Mouse (Mus musculus) intestine, embryonic 16.5 days (tissue): ENCODE data around the gene Hdlbp. TPM values are rescaled to one million over a fixed set of nuclear protein-coding genes. Genes with fewer than 3 reads are reported as not detected.
"Not testable (repeated sequence)": the region's sequence is repeated elsewhere in the genome, so short reads cannot be mapped to it uniquely, and the experiment has no call there.

Experiments
- ATAC-seq: fragments of 200-750 bp; cut with Nextera tagmentation; 2 replicates; pipeline ENCODE4 v1.8.0; 2017; ENCODE audit warnings: moderate TSS enrichment, moderate library complexity
- H3K27ac ChIP-seq: fragments of 300-500 bp; sonication (generic); 2 replicates; pipeline ENCODE4 v1.5.1; 2014; ENCODE audit warnings: mild to moderate bottlenecking, low read length
- H3K27me3 ChIP-seq: fragments of 300-500 bp; sonication (generic); replicated peaks from 2 replicates; pipeline ENCODE4 v1.6.1; 2014; ENCODE audit warnings: low read length, control low read depth, mixed read lengths; ENCODE audit not compliant: control insufficient read depth, insufficient read depth
- H3K36me3 ChIP-seq: fragments of 300-500 bp; sonication (generic); 2 replicates; pipeline ENCODE4 v1.6.1; 2014; ENCODE audit warnings: low read length, control low read depth; ENCODE audit not compliant: control insufficient read depth, insufficient read depth
- H3K4me1 ChIP-seq: fragments of 300-500 bp; sonication (generic); 2 replicates; pipeline ENCODE4 v1.6.1; 2014; ENCODE audit warnings: low read length, control low read depth, mixed read lengths; ENCODE audit not compliant: control insufficient read depth, insufficient read depth
- H3K4me2 ChIP-seq: fragments of 300-500 bp; sonication (generic); 2 replicates; pipeline ENCODE4 v1.6.1; 2014; ENCODE audit warnings: low read depth, low read length, control low read depth
- H3K4me3 ChIP-seq: fragments of 300-500 bp; sonication (generic); 2 replicates; pipeline ENCODE4 v1.5.1; 2014; ENCODE audit warnings: mild to moderate bottlenecking, low read length
- H3K9ac ChIP-seq: fragments of 300-500 bp; sonication (generic); 2 replicates; pipeline ENCODE4 v1.6.1; 2014; ENCODE audit warnings: low read depth, low read length
- H3K9me3 ChIP-seq: fragments of 300-500 bp; sonication (generic); 2 replicates; pipeline ENCODE4 v1.6.1; 2016; ENCODE audit warnings: low read length, control low read depth; ENCODE audit not compliant: control insufficient read depth
- WGBS: fragments of 180-500 bp; shearing (Covaris S2); extraction: QIAGEN DNeasy Blood & Tissue Kit; methylation state at CpG from one replicate; pipeline ENCODE4 v1.1.7; 2014; 5-methylcytosine and 5-hydroxymethylcytosine counted together
- polyA plus RNA-seq: library from polyadenylated mRNA; unstranded; fragments of >200 nt; fragmentation: Nextera tagmentation; extraction: Ambion mirVana; gene quantifications from 2 replicates; pipeline ENCODE4 v1.2.1, GENCODE M21; 2015

Hdlbp gene
- polyA plus RNA-seq, 1 experiment from 2014 or later = 159 TPM

DNA sequence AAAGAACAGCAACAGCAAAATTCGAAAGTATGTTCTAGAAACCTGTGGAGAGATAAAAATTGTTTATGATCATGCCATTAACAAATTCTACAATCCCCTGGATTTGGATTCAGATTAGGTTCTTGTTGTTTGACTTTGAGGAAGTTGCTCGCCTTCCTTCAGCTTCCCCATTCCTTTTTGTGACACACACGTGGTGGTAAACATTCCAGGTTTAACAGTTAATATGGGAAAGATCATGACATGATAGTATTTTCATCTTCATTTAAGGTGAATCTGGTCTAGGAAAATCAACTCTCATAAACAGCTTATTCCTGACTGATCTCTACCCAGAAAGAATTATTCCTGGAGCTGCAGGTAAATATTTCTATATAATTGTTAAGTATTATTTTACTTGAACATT is 16.7 kb upstream of the Hdlbp start:
- peaks cover 8% of the 10 kb centered on the region for H3K36me3 ChIP-seq
- no peak overlapping the region for H3K4me2 ChIP-seq
- no peak overlapping the region for H3K27ac ChIP-seq
- no peaks in the 10 kb centered on the region for H3K9me3 ChIP-seq
- H3K4me3 ChIP-seq = no peak overlapping the region
- no peak overlapping the region for H3K9ac ChIP-seq
- ATAC-seq = no peak
- WGBS = 81% methylated on average over 3 of the region's 3 CpGs
- H3K4me1 ChIP-seq = no peaks in the 10 kb centered on the region
- no peaks in the 10 kb centered on the region for H3K27me3 ChIP-seq

DNA sequence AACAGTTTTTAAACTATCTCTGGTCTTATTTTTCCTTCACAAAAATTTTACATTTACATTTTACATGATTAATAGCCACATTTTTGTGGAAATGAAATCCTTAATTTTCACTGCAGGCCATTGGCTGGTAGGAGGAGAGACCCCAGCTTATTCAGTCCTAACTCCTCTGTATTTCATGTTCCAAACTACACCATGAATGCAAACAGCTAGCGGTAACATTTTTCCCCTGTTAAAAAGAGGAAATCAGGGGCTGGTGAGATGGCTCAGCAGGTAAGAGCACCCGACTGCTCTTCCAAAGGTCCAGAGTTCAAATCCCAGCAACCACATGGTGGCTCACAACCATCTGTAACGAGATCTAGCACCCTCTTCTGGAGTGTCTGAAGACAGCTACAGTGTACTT is 7.7 kb upstream of the Hdlbp start:
- H3K27ac ChIP-seq, H3K9ac ChIP-seq, H3K9me3 ChIP-seq, H3K36me3 ChIP-seq, H3K4me3 ChIP-seq, H3K27me3 ChIP-seq, H3K4me2 ChIP-seq, H3K4me1 ChIP-seq, ATAC-seq: not testable (repeated sequence)
- WGBS = 88% methylated on average over 2 of the region's 3 CpGs

- peak overlapping the region; percentile 95 for H3K27ac ChIP-seq
- WGBS = 4% methylated on average over 23 of the region's 23 CpGs
- ATAC-seq = no peak
- peaks cover 8% of the 10 kb centered on the region for H3K4me1 ChIP-seq
- peak overlapping the region; percentile 62 for H3K4me2 ChIP-seq
- peak overlapping the region; percentile 89 for H3K4me3 ChIP-seq
- no peaks in the 10 kb centered on the region for H3K27me3 ChIP-seq
- no peaks in the 10 kb centered on the region for H3K36me3 ChIP-seq
- no peaks in the 10 kb centered on the region for H3K9me3 ChIP-seq
- peak overlapping the region; percentile 81 for H3K9ac ChIP-seq
Observed at GRCm38 (mm10) chr1:93479476-93480083, 965 bp upstream of the Hdlbp start.

- Histone ChIP-seq H3K27ac (peak overlapping the region; percentile 90), H3K4me1 (peaks cover 8% of the 10 kb centered on the region), H3K36me3 (no peaks in the 10 kb centered on the region), H3K9ac (peak overlapping the region; percentile 76), H3K4me2 (peak overlapping the region; percentile 63), H3K9me3 (no peaks in the 10 kb centered on the region), H3K4me3 (peak overlapping the region; percentile 89), H3K27me3 (no peaks in the 10 kb centered on the region)
- under 1% methylated on average over 39 of the region's 41 CpGs for WGBS
- ATAC-seq = peak; percentile 95
Observed at GRCm38 (mm10) chr1:93477758-93478585, 643 bp downstream of the Hdlbp start.

- Histone ChIP-seq H3K9ac (no peak overlapping the region), H3K4me2 (no peak overlapping the region), H3K4me3 (no peak overlapping the region), H3K4me1 (peaks cover 8% of the 10 kb centered on the region), H3K27me3 (no peaks in the 10 kb centered on the region), H3K27ac (no peak overlapping the region), H3K9me3 (no peaks in the 10 kb centered on the region), H3K36me3 (no peaks in the 10 kb centered on the region)
- ATAC-seq = no peak
- WGBS = 91% methylated on average over 3 of the region's 3 CpGs
Observed at GRCm38 (mm10) chr1:93475694-93476093, 2.9 kb downstream of the Hdlbp start.

DNA sequence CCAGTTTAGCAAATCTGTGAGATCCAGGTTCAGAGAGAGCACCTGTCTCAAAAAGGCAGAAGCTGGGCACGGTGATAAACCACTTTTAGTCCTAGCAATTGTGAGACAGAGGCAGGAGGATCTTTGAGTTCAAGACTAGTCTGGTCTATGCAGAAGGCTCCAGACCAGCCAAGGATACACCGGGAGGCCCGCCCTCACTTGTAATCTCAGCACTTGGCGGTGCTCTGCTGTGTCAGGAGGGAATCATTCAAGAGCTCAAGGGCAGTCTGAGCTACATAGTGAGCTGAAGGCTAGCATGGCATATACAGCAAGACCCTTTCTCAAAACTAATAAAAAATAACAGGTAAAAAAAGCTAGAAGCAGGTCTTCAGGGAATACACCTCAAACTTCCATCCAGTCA is 10.0 kb downstream of the Hdlbp start:
- no peaks in the 10 kb centered on the region for H3K4me1 ChIP-seq
- no peak overlapping the region for H3K4me3 ChIP-seq
- H3K9me3 ChIP-seq = no peaks in the 10 kb centered on the region
- H3K36me3 ChIP-seq = no peaks in the 10 kb centered on the region
- 80% methylated on average over 4 of the region's 4 CpGs for WGBS
- no peaks in the 10 kb centered on the region for H3K27me3 ChIP-seq
- H3K4me2 ChIP-seq = no peak overlapping the region
- H3K9ac ChIP-seq = no peak overlapping the region
- no peak overlapping the region for H3K27ac ChIP-seq
- no peak for ATAC-seq

DNA sequence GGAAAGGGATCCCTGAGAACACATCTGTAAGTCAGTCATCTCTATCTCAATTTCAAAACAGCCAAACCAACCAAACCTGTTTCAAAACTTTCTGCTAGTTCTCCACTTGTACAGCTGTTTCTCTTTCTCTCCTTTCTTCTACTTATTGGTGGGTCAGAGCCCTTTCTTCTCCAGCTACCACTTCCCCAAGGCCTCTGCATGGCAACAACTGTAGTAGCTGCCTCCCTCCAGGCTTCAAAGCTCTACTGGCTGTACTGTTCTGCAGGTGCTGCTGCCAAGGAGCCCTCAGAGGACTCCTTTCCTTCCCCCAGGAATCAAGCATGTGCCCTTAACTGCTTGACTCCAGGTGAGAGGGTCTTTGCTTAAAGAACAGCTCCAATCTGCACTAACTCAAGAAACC is 12.9 kb downstream of the Hdlbp start:
- no peaks in the 10 kb centered on the region for H3K9me3 ChIP-seq
- H3K9ac ChIP-seq = no peak overlapping the region
- no peak overlapping the region for H3K4me2 ChIP-seq
- H3K27ac ChIP-seq = no peak overlapping the region
- no peak for ATAC-seq
- no peaks in the 10 kb centered on the region for H3K4me1 ChIP-seq
- no peak overlapping the region for H3K4me3 ChIP-seq
- no peaks in the 10 kb centered on the region for H3K27me3 ChIP-seq
- H3K36me3 ChIP-seq = no peaks in the 10 kb centered on the region

GRCm38 (mm10) chr1:93465066-93465465 is 13.5 kb downstream of the Hdlbp start:
- peak; percentile 64 for ATAC-seq

DNA sequence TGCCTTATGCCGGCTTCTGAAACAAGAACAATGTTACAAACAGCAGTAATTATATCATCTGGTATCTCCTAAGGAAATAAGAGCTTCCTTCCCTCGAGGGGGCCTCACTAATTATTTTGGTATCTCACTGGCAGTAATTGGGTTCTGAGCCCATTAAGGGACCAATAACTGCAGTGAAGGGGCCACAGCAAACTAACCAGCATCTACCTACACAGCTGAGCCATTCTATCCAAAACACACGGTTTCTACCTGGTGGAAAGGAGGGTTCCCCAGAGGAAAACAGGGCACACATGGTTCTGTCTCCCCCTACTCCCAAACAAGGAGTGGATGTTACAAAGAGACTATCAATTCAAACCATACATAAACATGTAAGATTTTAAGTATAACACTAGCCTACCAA is 19.5 kb downstream of the Hdlbp start:
- H3K9me3 ChIP-seq = no peaks in the 10 kb centered on the region
- H3K4me1 ChIP-seq = peaks cover 3% of the 10 kb centered on the region; the same call in 1 of the 2 replicates
- no peak overlapping the region for H3K9ac ChIP-seq
- H3K4me2 ChIP-seq = no peak overlapping the region
- 57% methylated on average over 3 of the region's 3 CpGs for whole genome bisulfite sequencing
- H3K27me3 ChIP-seq = no peaks in the 10 kb centered on the region
- no peaks in the 10 kb centered on the region for H3K36me3 ChIP-seq
- no peak overlapping the region for H3K4me3 ChIP-seq
- H3K27ac ChIP-seq = no peak overlapping the region
- no peak for ATAC-seq

More at GRCm38 (mm10) chr1:93465066-93465465, 13.5 kb downstream of the Hdlbp start:
- no peak overlapping the region for H3K4me2 ChIP-seq
- no peak overlapping the region for H3K4me3 ChIP-seq
- no peaks in the 10 kb centered on the region for H3K4me1 ChIP-seq
- no peaks in the 10 kb centered on the region for H3K36me3 ChIP-seq
- H3K9ac ChIP-seq = no peak overlapping the region
- H3K27ac ChIP-seq = no peak overlapping the region
- H3K27me3 ChIP-seq = no peaks in the 10 kb centered on the region
- H3K9me3 ChIP-seq = no peaks in the 10 kb centered on the region
